Mouse (Mus musculus): ENCODE measurements around the gene Scn3b.

Gene Scn3b

GRCm38 (mm10) chr9:40269103-40269861 lies at the start of gene Scn3b:
Gene Scn3b (plus strand): TSS chr9:40269217.
- DNase-seq (ENCODE audit: low read depth) = no peak

DNA sequence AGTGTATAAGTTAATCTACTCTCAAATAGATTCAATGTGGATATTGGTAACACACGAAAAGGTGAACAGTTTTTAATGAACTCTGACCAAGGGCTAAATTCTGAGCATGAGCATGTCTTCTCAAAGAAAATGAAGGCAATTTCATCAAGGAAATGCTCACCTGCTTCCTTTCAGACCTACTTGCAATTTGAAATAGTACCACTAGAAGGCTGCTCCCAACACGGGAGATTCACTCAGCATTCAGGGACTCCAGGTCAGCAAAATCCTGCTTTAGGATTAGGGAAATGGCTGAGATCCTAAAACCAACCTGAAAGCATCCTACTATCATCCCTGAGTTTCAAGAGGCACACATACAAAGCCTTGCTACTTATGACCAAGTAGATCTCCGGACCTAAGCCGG lies 44.7 kb upstream of the Scn3b start:
- DNase-seq (ENCODE audit: low read depth) = no peak

- DNase-seq (ENCODE audit: low read depth) = peak; percentile 51
Measured at GRCm38 (mm10) chr9:40227874-40228789, 40.9 kb upstream of the Scn3b start.

GRCm38 (mm10) chr9:40228804-40229331 lies 40.1 kb upstream of the Scn3b start:
- DNase-seq (ENCODE audit: low read depth) = no peak

GRCm38 (mm10) chr9:40229479-40229878 lies 39.5 kb upstream of the Scn3b start:
- DNase-seq (ENCODE audit: low read depth) = no peak

GRCm38 (mm10) chr9:40231019-40231418 lies 38.0 kb upstream of the Scn3b start:
- no peak for DNase-seq (ENCODE audit: low read depth)

DNA sequence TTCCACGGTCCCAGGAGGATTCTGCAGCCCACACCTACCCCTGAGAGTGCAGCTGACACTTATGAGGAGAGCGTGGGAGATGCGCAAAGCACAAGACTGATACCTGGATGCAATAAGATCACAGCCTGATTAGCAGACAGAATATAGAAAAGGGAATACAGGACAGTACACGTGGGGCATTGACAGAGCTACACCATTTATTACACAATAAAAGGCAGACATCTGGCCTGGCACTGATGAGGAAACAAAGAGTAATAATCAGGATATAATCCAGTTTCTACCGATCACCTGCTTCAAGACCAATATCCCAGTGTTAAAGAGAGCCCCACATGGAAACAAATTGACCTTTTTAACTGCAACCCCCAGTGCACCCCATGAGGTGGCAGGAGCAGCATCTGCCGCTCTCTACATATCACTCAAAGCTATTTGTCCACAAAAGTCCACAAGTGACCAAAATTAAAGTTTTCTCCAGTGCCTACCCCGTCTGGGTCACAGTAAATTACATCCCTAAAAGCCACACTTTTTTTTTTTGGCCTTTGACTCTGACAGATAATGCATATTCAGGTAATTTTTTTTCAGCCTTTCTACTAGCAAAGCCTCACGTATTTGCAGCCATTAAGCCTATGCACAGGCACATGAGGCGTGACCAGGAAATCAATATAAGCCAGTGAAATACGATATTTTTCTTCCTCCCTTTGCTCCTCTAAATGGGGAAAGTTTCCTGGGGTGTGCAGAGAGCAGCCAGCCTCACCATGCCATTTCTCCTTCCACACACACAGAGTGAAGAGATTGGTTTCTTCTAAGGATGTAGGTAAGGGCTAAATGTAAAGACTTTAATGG lies 34.6 kb upstream of the Scn3b start:
- no peak for DNase-seq (ENCODE audit: low read depth)

- DNase-seq (ENCODE audit: low read depth) = no peak
Measured at GRCm38 (mm10) chr9:40235220-40235619, 33.8 kb upstream of the Scn3b start.

DNA sequence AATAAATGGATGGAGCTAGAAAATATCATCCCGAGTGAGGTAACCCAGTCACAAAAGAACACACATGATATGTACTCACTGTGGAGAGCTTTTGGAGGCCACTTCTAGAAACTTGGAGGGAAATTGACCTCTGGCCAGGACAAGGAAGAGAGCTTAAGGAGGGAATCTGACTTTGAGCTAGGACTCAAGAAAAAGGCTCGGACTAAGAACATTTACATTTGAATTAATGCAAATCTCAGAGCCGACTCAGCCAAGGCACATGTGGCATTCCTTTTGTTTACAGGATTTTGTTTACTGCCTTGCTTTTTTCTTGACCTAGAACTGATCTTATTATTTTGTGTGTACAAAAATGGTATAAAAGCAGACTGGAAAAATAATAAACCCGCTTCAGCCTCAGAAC lies 29.3 kb upstream of the Scn3b start:
- DNase-seq (ENCODE audit: low read depth) = no peak

- no peak for DNase-seq (ENCODE audit: low read depth)
Measured at GRCm38 (mm10) chr9:40240311-40240710, 28.7 kb upstream of the Scn3b start.

GRCm38 (mm10) chr9:40241223-40241801 lies 27.7 kb upstream of the Scn3b start:
- no peak for DNase-seq (ENCODE audit: low read depth)

- no peak for DNase-seq (ENCODE audit: low read depth)
Measured at GRCm38 (mm10) chr9:40241951-40242888, 26.8 kb upstream of the Scn3b start.

GRCm38 (mm10) chr9:40245466-40245865 lies 23.6 kb upstream of the Scn3b start:
- DNase-seq (ENCODE audit: low read depth) = no peak

DNA sequence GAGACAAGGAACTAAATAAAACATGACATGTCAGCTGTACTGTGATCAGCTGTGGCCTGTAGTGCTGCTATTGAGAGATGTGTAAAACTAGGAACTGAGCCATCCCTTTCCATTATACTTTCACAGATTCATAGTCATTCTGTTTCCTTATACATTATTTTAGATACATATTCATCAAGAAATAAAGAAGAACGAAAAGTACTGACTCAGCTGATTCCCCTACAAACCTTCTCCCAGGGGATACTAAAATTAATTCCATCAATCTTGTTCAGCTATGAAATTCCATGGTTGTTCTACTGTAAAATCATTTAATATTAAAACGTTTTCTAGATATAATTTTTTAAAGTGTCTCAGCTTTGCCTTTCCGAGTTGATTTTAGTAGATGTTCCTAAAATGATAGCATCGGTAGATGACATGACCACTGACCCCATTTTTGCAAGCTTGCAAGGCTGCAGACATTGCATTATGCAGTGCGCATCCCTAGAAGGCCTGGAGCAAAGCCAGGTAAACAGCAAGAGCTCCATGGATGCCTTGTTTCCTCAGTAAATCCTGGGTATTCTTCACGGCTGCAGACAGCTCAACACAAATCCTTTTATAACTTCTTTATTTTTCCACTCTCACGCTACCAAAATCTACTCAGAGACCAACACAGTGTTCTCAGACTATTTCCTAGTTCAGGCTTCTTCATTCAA lies 22.9 kb upstream of the Scn3b start:
- DNase-seq (ENCODE audit: low read depth) = no peak

- no peak for DNase-seq (ENCODE audit: low read depth)
Measured at GRCm38 (mm10) chr9:40246702-40247101, 22.3 kb upstream of the Scn3b start.

DNA sequence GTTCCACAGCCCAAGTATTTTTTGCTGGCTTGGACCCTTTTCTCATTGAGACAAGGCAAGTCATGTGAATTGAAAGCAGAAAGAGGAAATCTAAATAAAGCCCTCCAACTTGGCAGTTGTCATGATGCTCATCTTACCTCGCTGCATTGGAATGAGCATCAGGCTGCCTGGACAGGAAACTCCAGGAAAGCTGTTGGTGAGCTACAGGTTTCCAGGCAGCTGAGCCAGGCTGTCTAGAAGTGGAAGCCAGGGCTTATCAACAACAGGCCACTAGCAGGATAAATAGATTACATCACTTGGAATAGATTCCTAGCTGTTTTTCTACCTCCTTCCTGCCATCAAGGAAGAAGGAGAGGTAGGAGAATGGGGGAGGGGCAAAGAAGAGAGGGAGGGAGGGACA lies 19.9 kb upstream of the Scn3b start:
- DNase-seq (ENCODE audit: low read depth) = no peak

DNA sequence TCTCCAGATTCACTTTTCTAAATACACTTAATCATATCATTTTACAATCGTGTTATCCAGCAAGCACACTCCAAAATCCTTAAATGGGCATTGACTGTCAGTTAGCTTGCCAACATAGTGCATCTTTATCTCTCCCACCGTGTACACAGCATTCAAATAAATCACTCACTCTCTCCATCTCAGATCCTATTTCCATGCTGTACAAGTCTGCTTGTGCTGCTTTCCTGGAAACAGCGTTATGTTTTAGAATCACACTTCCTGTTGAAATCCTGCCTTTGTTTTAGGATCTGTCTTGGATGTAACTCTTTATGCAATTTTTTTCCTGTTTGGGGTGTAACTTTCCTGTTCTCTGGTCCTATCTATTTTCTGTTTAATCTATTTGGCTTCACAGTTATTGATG lies 16.6 kb upstream of the Scn3b start:
- DNase-seq (ENCODE audit: low read depth) = no peak

- no peak for DNase-seq (ENCODE audit: low read depth)
Measured at GRCm38 (mm10) chr9:40263874-40264273, 5.1 kb upstream of the Scn3b start.

DNA sequence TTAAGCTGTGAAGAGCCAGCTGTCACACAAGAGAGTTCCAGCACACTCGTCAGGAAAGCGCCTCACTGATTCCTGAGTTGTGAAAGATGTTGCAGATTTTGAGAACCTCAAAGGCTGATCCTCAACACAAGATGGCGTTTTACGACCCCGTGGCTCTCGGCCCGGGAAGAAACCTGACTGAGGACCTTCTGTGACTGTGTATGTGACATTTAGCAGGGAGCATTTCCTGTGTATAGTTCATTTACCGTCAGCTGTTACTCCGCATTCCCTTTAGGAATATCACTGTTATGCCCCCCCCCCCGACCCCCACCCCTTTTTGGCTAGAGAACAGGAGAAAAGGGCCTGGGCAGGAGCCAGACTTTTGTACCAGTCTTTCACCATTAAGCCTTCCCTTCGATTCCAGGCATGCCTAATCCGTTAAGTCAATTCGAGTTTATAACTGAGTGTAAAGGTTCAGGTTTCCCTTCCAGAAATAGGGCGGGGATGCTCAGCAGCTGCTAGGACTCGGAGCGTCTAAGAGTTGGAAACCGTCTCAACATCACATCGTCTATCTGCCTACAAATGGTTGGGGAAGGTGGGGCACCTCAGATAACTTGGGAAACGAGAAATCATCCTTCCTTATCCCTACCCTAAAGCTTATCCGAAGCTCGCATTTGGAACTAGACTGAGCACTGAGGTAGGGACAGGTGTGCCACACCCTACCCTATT lies 823 bp upstream of the Scn3b start:
- no peak for DNase-seq (ENCODE audit: low read depth)

All from fibroblast of lung, adult 2 months (primary cell).